Mouse (Mus musculus): ENCODE measurements around the gene Dhrs13. TPM values are rescaled to one million over a fixed set of nuclear protein-coding genes. Genes with fewer than 3 reads are reported as not detected.
"Not testable (repeated sequence)": the region's sequence is repeated elsewhere in the genome, so short reads cannot be mapped to it uniquely, and the experiment has no call there.

Dhrs13 gene
- total RNA-seq, 4 experiments from 2014 or later, result 0.63 to 0.99 (median 0.79) TPM

- DNase-seq (ENCODE audit: low spot score in 2 of 2), result not testable (repeated sequence)
Measured at GRCm38 (mm10) chr11:78042290-78042870, 10.3 kb downstream of the Dhrs13 start.

GRCm38 (mm10) chr11:78044758-78045251, 12.7 kb downstream of the Dhrs13 start:
- peak; percentile 89 to 94 for DNase-seq (ENCODE audit: low spot score in 2 of 2)

GRCm38 (mm10) chr11:78048637-78049036, 16.6 kb downstream of the Dhrs13 start:
- not testable (repeated sequence) for DNase-seq (ENCODE audit: low spot score in 2 of 2)

- DNase-seq (ENCODE audit: low spot score in 2 of 2), result no peak
Measured at GRCm38 (mm10) chr11:78053078-78053477, 21.0 kb downstream of the Dhrs13 start.

GRCm38 (mm10) chr11:78056946-78057345, 24.9 kb downstream of the Dhrs13 start:
- no peak for DNase-seq (ENCODE audit: low spot score in 2 of 2)

- DNase-seq (ENCODE audit: low spot score in 2 of 2), result peak; percentile 50 to 77
Measured at GRCm38 (mm10) chr11:78059833-78060757, 28.0 kb downstream of the Dhrs13 start.

GRCm38 (mm10) chr11:78062563-78062962, 30.5 kb downstream of the Dhrs13 start:
- no peak for DNase-seq (ENCODE audit: low spot score in 2 of 2)

- no peak for DNase-seq (ENCODE audit: low spot score in 2 of 2)
Measured at GRCm38 (mm10) chr11:78065906-78066305, 33.8 kb downstream of the Dhrs13 start.

GRCm38 (mm10) chr11:78066641-78067040, 34.6 kb downstream of the Dhrs13 start:
- no peak for DNase-seq (ENCODE audit: low spot score in 2 of 2)

- no peak for DNase-seq (ENCODE audit: low spot score in 2 of 2)
Measured at GRCm38 (mm10) chr11:78067566-78067965, 35.5 kb downstream of the Dhrs13 start.

GRCm38 (mm10) chr11:78069130-78069529, 37.0 kb downstream of the Dhrs13 start:
- no peak for DNase-seq (ENCODE audit: low spot score in 2 of 2)

GRCm38 (mm10) chr11:78069646-78070045, 37.6 kb downstream of the Dhrs13 start:
- DNase-seq (ENCODE audit: low spot score in 2 of 2), result no peak

GRCm38 (mm10) chr11:78071938-78072337, 39.9 kb downstream of the Dhrs13 start:
- DNase-seq (ENCODE audit: low spot score in 2 of 2), result no peak

- no peak for DNase-seq (ENCODE audit: low spot score in 2 of 2)
Measured at GRCm38 (mm10) chr11:78072425-78073130, 40.5 kb downstream of the Dhrs13 start.

- no peak for DNase-seq (ENCODE audit: low spot score in 2 of 2)
Measured at GRCm38 (mm10) chr11:78073577-78074276, 41.6 kb downstream of the Dhrs13 start.

- no peak for DNase-seq (ENCODE audit: low spot score in 2 of 2)
Measured at GRCm38 (mm10) chr11:78074277-78074652, 42.2 kb downstream of the Dhrs13 start.

GRCm38 (mm10) chr11:78074666-78075065, 42.6 kb downstream of the Dhrs13 start:
- no peak for DNase-seq (ENCODE audit: low spot score in 2 of 2)

- DNase-seq (ENCODE audit: low spot score in 2 of 2), result peak; percentile 41 to 57
Measured at GRCm38 (mm10) chr11:78079961-78080921, 48.2 kb downstream of the Dhrs13 start, which contains the start of gene Eral1. TSS of gene Eral1 (minus strand) at chr11:78080383.

- DNase-seq (ENCODE audit: low spot score in 2 of 2), result no peak
Measured at GRCm38 (mm10) chr11:78083595-78083994, 51.5 kb downstream of the Dhrs13 start.

- DNase-seq (ENCODE audit: low spot score in 2 of 2), result no peak
Measured at GRCm38 (mm10) chr11:78086925-78087479, 54.9 kb downstream of the Dhrs13 start.

Data from gastrocnemius, adult 8-10 months (tissue).